Comparison of ENCODE assay signal across 19 mouse cellular contexts in the genomic region with DNA sequence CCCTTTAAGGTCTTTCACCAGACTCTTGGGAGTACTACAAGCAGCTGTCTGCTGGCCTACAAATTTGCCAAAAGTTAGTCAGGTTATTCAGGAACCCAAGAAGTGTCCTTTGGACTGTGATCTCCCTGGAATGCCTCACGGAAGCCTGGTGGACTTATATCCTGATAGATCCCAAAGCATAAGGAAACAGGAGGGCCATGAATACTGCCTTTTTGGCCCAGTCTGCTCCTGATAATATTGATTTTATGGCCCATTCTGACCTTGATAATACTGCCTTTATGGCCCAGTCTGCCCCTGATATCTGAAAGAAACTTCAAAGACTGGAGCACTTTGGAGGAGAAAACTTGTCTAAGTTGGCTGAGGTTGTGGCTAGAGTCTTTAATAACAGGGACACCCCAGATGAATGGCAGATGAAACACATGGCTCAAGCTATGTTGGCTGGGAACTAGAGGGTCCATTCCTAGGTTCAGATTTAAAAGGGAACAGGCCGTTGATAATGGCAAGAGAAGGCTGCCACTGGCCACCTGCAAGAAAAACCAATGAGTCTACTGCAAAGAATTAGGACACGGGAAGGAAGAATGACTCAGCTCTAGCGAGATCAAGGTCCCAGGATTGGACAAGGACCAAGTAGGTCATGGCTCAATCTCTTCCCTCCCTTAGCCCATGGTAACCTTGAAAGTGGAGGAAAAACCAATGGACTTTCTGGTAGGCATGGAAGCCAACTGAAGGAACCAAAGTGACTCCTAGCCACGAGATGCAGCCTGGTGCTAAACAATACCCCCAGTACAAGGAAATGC. TPM values are rescaled to one million over a fixed set of nuclear protein-coding genes. Genes with fewer than 3 reads are reported as not detected.
DNase-seq lines count a peak whose midpoint lies in the region; ATAC-seq and TF ChIP-seq lines count a peak whose summit lies in the region.
"Had no signal": no experiment of that assay in that cellular context is flagged by ENCODE, and none has a peak within 500 bp of the region (broad histone marks: within the 10 kb centered on the region; RNA-seq: fewer than 3 reads in every experiment).

No protein-coding gene starts in this region.

- peaks cover 16% of the 10 kb centered on the region for H3K4me1 ChIP-seq in intestine, postnatal 0 days (replicated peaks; ENCODE audit: control insufficient read depth, insufficient read depth, low read length)
- no peaks in the 10 kb centered on the region for H3K4me1 ChIP-seq in forebrain, postnatal 0 days (ENCODE audit: insufficient read depth)
- H3K4me1 ChIP-seq: embryonic facial prominence, embryonic 10.5 days; forebrain, embryonic 10.5 days; liver, embryonic 15.5 days; neural tube, embryonic 15.5 days had no signal

- TF ChIP-seq CTCF in intestine, postnatal 0 days (IDR thresholded peaks at IDR 0.05; ENCODE audit: low read depth) = no peak
- TF ChIP-seq CTCF in forebrain, postnatal 0 days (IDR thresholded peaks at IDR 0.05; ENCODE audit: low read depth) = no peak

- no peak overlapping the region for H3K4me2 ChIP-seq in intestine, postnatal 0 days (replicated peaks; ENCODE audit: low read depth)
- no peak overlapping the region for H3K4me2 ChIP-seq in forebrain, postnatal 0 days (ENCODE audit: low read depth)
- H3K4me2 ChIP-seq: liver, embryonic 15.5 days; neural tube, embryonic 15.5 days had no signal

- H3K27ac ChIP-seq in intestine, postnatal 0 days (ENCODE audit: low read depth, low read length) = peak overlapping the region; percentile 46
- H3K27ac ChIP-seq in forebrain, postnatal 0 days (ENCODE audit: low read depth, low read length) = no peak overlapping the region
- H3K27ac ChIP-seq: embryonic facial prominence, embryonic 10.5 days; forebrain, embryonic 10.5 days; liver, embryonic 15.5 days; neural tube, embryonic 15.5 days had no signal

- DNase-seq in kidney, adult 8-10 months = peak; percentile 24 to 34
- DNase-seq in kidney, postnatal 14 days = no peak
- peak; percentile 68 for DNase-seq in Muller cell, postnatal 12 days (ENCODE audit: inconsistent ontology term)
- peak; percentile 88 for DNase-seq in adrenal gland, adult 2 months
- DNase-seq in forebrain, postnatal 0 days = no peak
- no peak for DNase-seq in cerebellum, postnatal 25 days
- DNase-seq: cerebellum, adult 9-10 months; gastrocnemius, postnatal 10 days had no signal

- no peaks in the 10 kb centered on the region for H3K9me3 ChIP-seq in intestine, postnatal 0 days (ENCODE audit: control insufficient read depth)
- H3K9me3 ChIP-seq in forebrain, postnatal 0 days (ENCODE audit: low read length) = no peaks in the 10 kb centered on the region
- H3K9me3 ChIP-seq: embryonic facial prominence, embryonic 10.5 days; forebrain, embryonic 10.5 days; liver, embryonic 15.5 days; neural tube, embryonic 15.5 days had no signal

- WGBS in intestine, postnatal 0 days = 45% methylated on average over 5 of the region's 5 CpGs
- WGBS in forebrain, postnatal 0 days = 84% methylated on average over 5 of the region's 5 CpGs

- no peak overlapping the region for H3K4me3 ChIP-seq in intestine, postnatal 0 days (ENCODE audit: low read depth, low read length)
- no peak overlapping the region for H3K4me3 ChIP-seq in forebrain, postnatal 0 days (ENCODE audit: low read depth, low read length)
- H3K4me3 ChIP-seq: embryonic facial prominence, embryonic 10.5 days; forebrain, embryonic 10.5 days; liver, embryonic 15.5 days; neural tube, embryonic 15.5 days had no signal

- H3K9ac ChIP-seq in intestine, postnatal 0 days (ENCODE audit: low read depth, low read length) = no peak overlapping the region
- H3K9ac ChIP-seq in forebrain, postnatal 0 days = no peak overlapping the region
- H3K9ac ChIP-seq: liver, embryonic 15.5 days; neural tube, embryonic 15.5 days had no signal

- no peaks in the 10 kb centered on the region for H3K36me3 ChIP-seq in intestine, postnatal 0 days (ENCODE audit: control insufficient read depth, insufficient read depth)
- no peaks in the 10 kb centered on the region for H3K36me3 ChIP-seq in forebrain, postnatal 0 days (ENCODE audit: insufficient read depth)
- H3K36me3 ChIP-seq: embryonic facial prominence, embryonic 10.5 days; forebrain, embryonic 10.5 days; liver, embryonic 15.5 days; neural tube, embryonic 15.5 days had no signal

- ATAC-seq in intestine, postnatal 0 days = peak; percentile 75
- no peak for ATAC-seq in forebrain, postnatal 0 days
- ATAC-seq: midbrain, embryonic 16.5 days had no signal

- H3K27me3 ChIP-seq in intestine, postnatal 0 days (replicated peaks; ENCODE audit: control insufficient read depth, insufficient read depth, low read length) = no peaks in the 10 kb centered on the region
- no peaks in the 10 kb centered on the region for H3K27me3 ChIP-seq in forebrain, postnatal 0 days (ENCODE audit: insufficient read depth, low read length)
- H3K27me3 ChIP-seq: liver, embryonic 15.5 days; neural tube, embryonic 15.5 days had no signal

RNA-seq across cellular contexts. Expression of a gene that starts 21.4 kb away (rescaled TPM):
- under 1 TPM in 1 of 2 experiments, not detected in 1; 0.24 TPM for total RNA-seq in adrenal gland, adult 2 months (2021)
- polyA plus RNA-seq in adrenal gland, adult 2 months (2012; rRNA removed) = 0.10 and 0.31 TPM in 2 replicates
- polyA plus RNA-seq in intestine, postnatal 0 days (2015; fragmentation: Nextera tagmentation; extraction: Ambion mirVana) = 0.12 TPM in 1 of 2 replicates, not detected in the other
- not detected in 2 replicates for total RNA-seq in forebrain, postnatal 0 days (2014; rRNA removed)
- not detected in 2 replicates for polyA plus RNA-seq in forebrain, postnatal 0 days (2015; fragmentation: Nextera tagmentation; extraction: Ambion mirVana)
- total RNA-seq: gastrocnemius, postnatal 10 days; heart, postnatal 36 days; layer of hippocampus, adult 8-10 months; left cerebral cortex, postnatal 36 days; MEL had no signal
- polyA plus RNA-seq: embryonic facial prominence, embryonic 10.5 days; forebrain, embryonic 10.5 days; liver, embryonic 15.5 days; midbrain, embryonic 16.5 days; neural tube, embryonic 15.5 days; stomach, embryonic 16.5 days had no signal

Comparison
In these comparisons a context has a peak if more than half of its experiments do, and no peak if none do; other contexts are left out.
1. DNase-seq: peak in kidney, adult 8-10 months (2 of 2), Muller cell, postnatal 12 days (single experiment) and adrenal gland, adult 2 months (single experiment); none in kidney, postnatal 14 days (single experiment), forebrain, postnatal 0 days (single experiment) and cerebellum, postnatal 25 days (0 of 2).